Mouse (Mus musculus): Measurements from ENCODE around the gene P3h3. TPM values are rescaled to one million over a fixed set of nuclear protein-coding genes. Genes with fewer than 3 reads are reported as not detected.
A peak's percentile ranks its signal among the peaks of the same experiment; 100 is the strongest.

The P3h3 gene
- polyA plus RNA-seq, 1 experiment from 2014 or later = 49.5 TPM

GRCm38 (mm10) chr6:124881821-124882220 is 24.3 kb upstream of the P3h3 start:
- H3K36me3 ChIP-seq (ENCODE audit: control insufficient read depth, insufficient read depth, low read length) = no peaks in the 10 kb centered on the region
- no peaks in the 10 kb centered on the region for H3K27me3 ChIP-seq (replicated peaks; ENCODE audit: control insufficient read depth, insufficient read depth, low read length)
- H3K27ac ChIP-seq (replicated peaks; ENCODE audit: low read depth, low read length) = no peak overlapping the region
- no peak overlapping the region for H3K4me2 ChIP-seq (ENCODE audit: low read depth, low read length)
- ATAC-seq (ENCODE audit: low read depth) (no peak), DNase-seq (ENCODE audit: low spot score) (no peak)
- H3K4me1 ChIP-seq (ENCODE audit: control insufficient read depth, insufficient read depth, low read length) = no peaks in the 10 kb centered on the region; the same call in 1 of the 2 replicates
- H3K9ac ChIP-seq (ENCODE audit: low read depth, low read length) = no peak overlapping the region
- no peaks in the 10 kb centered on the region for H3K9me3 ChIP-seq (ENCODE audit: control insufficient read depth, low read length)
- H3K4me3 ChIP-seq (ENCODE audit: low read depth, low read length) = no peak overlapping the region
- 88% methylated on average over 9 of the region's 9 CpGs for WGBS

- Histone ChIP-seq H3K36me3 (ENCODE audit: control insufficient read depth, insufficient read depth, low read length) (no peaks in the 10 kb centered on the region), H3K9me3 (ENCODE audit: control insufficient read depth, low read length) (no peaks in the 10 kb centered on the region), H3K4me3 (ENCODE audit: low read depth, low read length) (no peak overlapping the region), H3K4me1 (ENCODE audit: control insufficient read depth, insufficient read depth, low read length) (no peaks in the 10 kb centered on the region), H3K4me2 (ENCODE audit: low read depth, low read length) (no peak overlapping the region), H3K27me3 (replicated peaks; ENCODE audit: control insufficient read depth, insufficient read depth, low read length) (no peaks in the 10 kb centered on the region), H3K27ac (replicated peaks; ENCODE audit: low read depth, low read length) (no peak overlapping the region), H3K9ac (ENCODE audit: low read depth, low read length) (no peak overlapping the region)
- ATAC-seq (ENCODE audit: low read depth) (peak; percentile 22; the same call in 1 of the 2 replicates), DNase-seq (ENCODE audit: low spot score) (no peak)
- WGBS = 49% methylated on average over 6 of the region's 6 CpGs
Observed at GRCm38 (mm10) chr6:124879390-124879789, 21.8 kb upstream of the P3h3 start.

- no peaks in the 10 kb centered on the region for H3K9me3 ChIP-seq (ENCODE audit: control insufficient read depth, low read length)
- no peak overlapping the region for H3K27ac ChIP-seq (replicated peaks; ENCODE audit: low read depth, low read length)
- no peak overlapping the region for H3K4me2 ChIP-seq (ENCODE audit: low read depth, low read length)
- 37% methylated on average over 3 of the region's 3 CpGs for WGBS
- no peak for ATAC-seq (ENCODE audit: low read depth)
- H3K4me3 ChIP-seq (ENCODE audit: low read depth, low read length) = no peak overlapping the region
- H3K9ac ChIP-seq (ENCODE audit: low read depth, low read length) = no peak overlapping the region
- DNase-seq (ENCODE audit: low spot score) = no peak
- H3K4me1 ChIP-seq (ENCODE audit: control insufficient read depth, insufficient read depth, low read length) = no peaks in the 10 kb centered on the region
- H3K27me3 ChIP-seq (replicated peaks; ENCODE audit: control insufficient read depth, insufficient read depth, low read length) = no peaks in the 10 kb centered on the region
- no peaks in the 10 kb centered on the region for H3K36me3 ChIP-seq (ENCODE audit: control insufficient read depth, insufficient read depth, low read length)
Observed at GRCm38 (mm10) chr6:124874348-124874747, 16.8 kb upstream of the P3h3 start.

GRCm38 (mm10) chr6:124866560-124866959 is 9.0 kb upstream of the P3h3 start:
- peaks cover 7% of the 10 kb centered on the region for H3K4me1 ChIP-seq (ENCODE audit: control insufficient read depth, insufficient read depth, low read length)
- H3K9me3 ChIP-seq (ENCODE audit: control insufficient read depth, low read length) = no peaks in the 10 kb centered on the region
- no peak overlapping the region for H3K4me2 ChIP-seq (ENCODE audit: low read depth, low read length)
- 62% methylated on average over 6 of the region's 7 CpGs for WGBS
- DNase-seq (ENCODE audit: low spot score) (no peak), ATAC-seq (ENCODE audit: low read depth) (no peak)
- H3K4me3 ChIP-seq (ENCODE audit: low read depth, low read length) = no peak overlapping the region
- H3K36me3 ChIP-seq (ENCODE audit: control insufficient read depth, insufficient read depth, low read length) = no peaks in the 10 kb centered on the region
- no peak overlapping the region for H3K27ac ChIP-seq (replicated peaks; ENCODE audit: low read depth, low read length)
- H3K27me3 ChIP-seq (replicated peaks; ENCODE audit: control insufficient read depth, insufficient read depth, low read length) = no peaks in the 10 kb centered on the region
- H3K9ac ChIP-seq (ENCODE audit: low read depth, low read length) = no peak overlapping the region

GRCm38 (mm10) chr6:124865766-124866362 is 8.3 kb upstream of the P3h3 start:
- peak overlapping the region; percentile 25; the same call in 1 of the 2 replicates for H3K9ac ChIP-seq (ENCODE audit: low read depth, low read length)
- H3K4me3 ChIP-seq (ENCODE audit: low read depth, low read length) = no peak overlapping the region
- peaks cover 7% of the 10 kb centered on the region for H3K4me1 ChIP-seq (ENCODE audit: control insufficient read depth, insufficient read depth, low read length)
- H3K27ac ChIP-seq (replicated peaks; ENCODE audit: low read depth, low read length) = no peak overlapping the region
- no peak overlapping the region for H3K4me2 ChIP-seq (ENCODE audit: low read depth, low read length)
- DNase-seq (ENCODE audit: low spot score) (no peak), ATAC-seq (ENCODE audit: low read depth) (no peak)
- H3K36me3 ChIP-seq (ENCODE audit: control insufficient read depth, insufficient read depth, low read length) = no peaks in the 10 kb centered on the region
- 50% methylated on average over 15 of the region's 18 CpGs for WGBS
- H3K27me3 ChIP-seq (replicated peaks; ENCODE audit: control insufficient read depth, insufficient read depth, low read length) = no peaks in the 10 kb centered on the region
- H3K9me3 ChIP-seq (ENCODE audit: control insufficient read depth, low read length) = no peaks in the 10 kb centered on the region

- H3K4me3 ChIP-seq (ENCODE audit: low read depth, low read length) = peak within 1 kb of the TSS; percentile 57
- under 1% methylated on average over 32 of the region's 43 CpGs for WGBS
- peak within 1 kb of the TSS; percentile 95 for H3K4me2 ChIP-seq (ENCODE audit: low read depth, low read length)
- DNase-seq (ENCODE audit: low spot score) = peak; percentile 82
- H3K36me3 ChIP-seq (ENCODE audit: control insufficient read depth, insufficient read depth, low read length) = no peaks in the 10 kb centered on the region
- no peaks in the 10 kb centered on the region for H3K27me3 ChIP-seq (replicated peaks; ENCODE audit: control insufficient read depth, insufficient read depth, low read length)
- H3K9ac ChIP-seq (ENCODE audit: low read depth, low read length) = peak within 1 kb of the TSS; percentile 76
- H3K9me3 ChIP-seq (ENCODE audit: control insufficient read depth, low read length) = no peaks in the 10 kb centered on the region
- H3K4me1 ChIP-seq (ENCODE audit: control insufficient read depth, insufficient read depth, low read length) = peaks cover 7% of the 10 kb centered on the region
- ATAC-seq (ENCODE audit: low read depth) = peak; percentile 81
- H3K27ac ChIP-seq (replicated peaks; ENCODE audit: low read depth, low read length) = peak within 1 kb of the TSS; percentile 48
Observed at GRCm38 (mm10) chr6:124863658-124864298, 6.2 kb upstream of the P3h3 start, which contains the start of gene Gpr162. TSS of gene Gpr162 (minus strand) at chr6:124863983.

GRCm38 (mm10) chr6:124863125-124863657 is 5.6 kb upstream of the P3h3 start:
- peak overlapping the region; percentile 95 for H3K4me2 ChIP-seq (ENCODE audit: low read depth, low read length)
- peak overlapping the region; percentile 57 for H3K4me3 ChIP-seq (ENCODE audit: low read depth, low read length)
- DNase-seq (ENCODE audit: low spot score) (no peak), ATAC-seq (ENCODE audit: low read depth) (peak; percentile 17; the same call in 1 of the 2 replicates)
- H3K27ac ChIP-seq (replicated peaks; ENCODE audit: low read depth, low read length) = peak overlapping the region; percentile 48; the same call in 1 of the 2 replicates
- H3K9ac ChIP-seq (ENCODE audit: low read depth, low read length) = peak overlapping the region; percentile 76
- no peaks in the 10 kb centered on the region for H3K9me3 ChIP-seq (ENCODE audit: control insufficient read depth, low read length)
- H3K36me3 ChIP-seq (ENCODE audit: control insufficient read depth, insufficient read depth, low read length) = no peaks in the 10 kb centered on the region
- peaks cover 10% of the 10 kb centered on the region for H3K4me1 ChIP-seq (ENCODE audit: control insufficient read depth, insufficient read depth, low read length)
- under 1% methylated on average over 11 of the region's 16 CpGs for WGBS
- no peaks in the 10 kb centered on the region for H3K27me3 ChIP-seq (replicated peaks; ENCODE audit: control insufficient read depth, insufficient read depth, low read length)

- no peaks in the 10 kb centered on the region for H3K27me3 ChIP-seq (replicated peaks; ENCODE audit: control insufficient read depth, insufficient read depth, low read length)
- no peak for ATAC-seq (ENCODE audit: low read depth)
- H3K4me3 ChIP-seq (ENCODE audit: low read depth, low read length) = peak overlapping the region; percentile 57
- no peak for DNase-seq (ENCODE audit: low spot score)
- WGBS = 10% methylated on average over 8 of the region's 8 CpGs
- H3K9me3 ChIP-seq (ENCODE audit: control insufficient read depth, low read length) = no peaks in the 10 kb centered on the region
- peaks cover 11% of the 10 kb centered on the region for H3K4me1 ChIP-seq (ENCODE audit: control insufficient read depth, insufficient read depth, low read length)
- no peak overlapping the region for H3K27ac ChIP-seq (replicated peaks; ENCODE audit: low read depth, low read length)
- H3K4me2 ChIP-seq (ENCODE audit: low read depth, low read length) = peak overlapping the region; percentile 95
- H3K36me3 ChIP-seq (ENCODE audit: control insufficient read depth, insufficient read depth, low read length) = no peaks in the 10 kb centered on the region
- H3K9ac ChIP-seq (ENCODE audit: low read depth, low read length) = peak overlapping the region; percentile 76
Observed at GRCm38 (mm10) chr6:124862406-124863124, 5.0 kb upstream of the P3h3 start.

Data from embryonic facial prominence, embryonic 14.5 days (tissue).